Mouse (Mus musculus): ENCODE results near the gene Morn2. TPM values are rescaled to one million over a fixed set of nuclear protein-coding genes. Genes with fewer than 3 reads are reported as not detected.
A peak's percentile ranks its signal among the peaks of the same experiment; 100 is the strongest.
"Not testable (repeated sequence)": the region's sequence is repeated elsewhere in the genome, so short reads cannot be mapped to it uniquely, and the experiment has no call there.

The Morn2 gene
- polyA plus RNA-seq (2017; shearing (Covaris generic)), result 1 to 10 TPM; 1.1 to 3.8 (median 2.1) TPM

- ATAC-seq, result peak; percentile 93
Measured at GRCm38 (mm10) chr17:80290074-80290657, at the start of gene Morn2, which contains the start of gene Dhx57. Gene Morn2, plus strand, starts transcription at chr17:80290203. Gene Dhx57, minus strand, starts transcription at chr17:80290476.

- no peak for ATAC-seq
Measured at GRCm38 (mm10) chr17:80241594-80241993, 48.4 kb upstream of the Morn2 start.

- no peak for ATAC-seq
Measured at GRCm38 (mm10) chr17:80243116-80243515, 46.9 kb upstream of the Morn2 start.

- ATAC-seq, result no peak
Measured at GRCm38 (mm10) chr17:80252757-80253525, 37.1 kb upstream of the Morn2 start.

- no peak for ATAC-seq
Measured at GRCm38 (mm10) chr17:80254421-80254820, 35.6 kb upstream of the Morn2 start.

GRCm38 (mm10) chr17:80255208-80255607 lies 34.8 kb upstream of the Morn2 start:
- ATAC-seq, result no peak

- no peak for ATAC-seq
Measured at GRCm38 (mm10) chr17:80267065-80267464, 22.9 kb upstream of the Morn2 start.

GRCm38 (mm10) chr17:80268151-80268550 lies 21.9 kb upstream of the Morn2 start:
- no peak for ATAC-seq

GRCm38 (mm10) chr17:80270622-80271021 lies 19.4 kb upstream of the Morn2 start:
- not testable (repeated sequence) for ATAC-seq

- ATAC-seq, result no peak
Measured at GRCm38 (mm10) chr17:80278255-80278654, 11.7 kb upstream of the Morn2 start.

- no peak for ATAC-seq
Measured at GRCm38 (mm10) chr17:80279340-80280070, 10.5 kb upstream of the Morn2 start.

GRCm38 (mm10) chr17:80284446-80284845 lies 5.6 kb upstream of the Morn2 start:
- no peak for ATAC-seq

GRCm38 (mm10) chr17:80288012-80288411 lies 2.0 kb upstream of the Morn2 start:
- no peak for ATAC-seq

GRCm38 (mm10) chr17:80289280-80290073 lies 526 bp upstream of the Morn2 start:
- peak; percentile 64 for ATAC-seq

GRCm38 (mm10) chr17:80291148-80291547 lies 1.1 kb downstream of the Morn2 start:
- ATAC-seq, result peak; percentile 10

GRCm38 (mm10) chr17:80295258-80295657 lies 5.3 kb downstream of the Morn2 start:
- no peak for ATAC-seq

GRCm38 (mm10) chr17:80298844-80299243 lies 8.8 kb downstream of the Morn2 start:
- ATAC-seq, result no peak

- no peak for ATAC-seq
Measured at GRCm38 (mm10) chr17:80307251-80307650, 17.2 kb downstream of the Morn2 start, which contains the start of gene Arhgef33. Gene Arhgef33, plus strand, starts transcription at chr17:80307407.

GRCm38 (mm10) chr17:80311761-80312160 lies 21.8 kb downstream of the Morn2 start:
- ATAC-seq, result no peak

GRCm38 (mm10) chr17:80312405-80312804 lies 22.4 kb downstream of the Morn2 start:
- ATAC-seq, result no peak

- ATAC-seq, result no peak
Measured at GRCm38 (mm10) chr17:80322228-80322627, 32.2 kb downstream of the Morn2 start.

GRCm38 (mm10) chr17:80323015-80323414 lies 33.0 kb downstream of the Morn2 start:
- ATAC-seq, result peak; percentile 30

Measured in inflammation-experienced regulatory T-cells, adult 6 months (primary cell).